Mouse (Mus musculus): ENCODE measurements around the gene Masp1.

Gene Masp1

GRCm38 (mm10) chr16:23401959-23402358 is 118.7 kb downstream of the Masp1 start:
- DNase-seq (ENCODE audit: low spot score in 2 of 2): no peak

- no peak for DNase-seq (ENCODE audit: low spot score in 2 of 2)
Observed at GRCm38 (mm10) chr16:23401463-23401862, 119.2 kb downstream of the Masp1 start.
